Mouse (Mus musculus): ENCODE measurements around the gene Gpc3. TPM values are rescaled to one million over a fixed set of nuclear protein-coding genes. Genes with fewer than 3 reads are reported as not detected.

Gene Gpc3
- total RNA-seq (2023): not detected

GRCm38 (mm10) chrX:52613328-52614030 lies at the start of gene Gpc3:
Gene Gpc3 (minus strand): TSS chrX:52613950.

Other genes with a start within 250 kb of the Gpc3 start
- gene Ccdc160, start 177.2 kb upstream of the Gpc3 start, total RNA-seq (2023): not detected